Mouse (Mus musculus) E14TG2a.4 (cell line): ENCODE measurements at regions not wholly inside any gene's neighbourhood (a gene's known extent, or its start where the extent isn't known, plus 50 kb on each side); places are given as distances from the start of the nearest gene placed in this dataset.

Experiments
- CTCF ChIP-seq: conservative IDR thresholded peaks from 2 replicates; pipeline ENCODE4 v1.5.1; 2014; ENCODE audit warnings: low read length
- NANOG ChIP-seq: IDR thresholded peaks from 2 replicates; pipeline ENCODE4 v1.6.1; 2014; ENCODE audit warnings: borderline replicate concordance, low read length, mixed read lengths
- POU5F1 ChIP-seq: IDR thresholded peaks from 2 replicates; pipeline ENCODE4 v1.6.1; 2014; ENCODE audit warnings: low read length, borderline replicate concordance

DNA sequence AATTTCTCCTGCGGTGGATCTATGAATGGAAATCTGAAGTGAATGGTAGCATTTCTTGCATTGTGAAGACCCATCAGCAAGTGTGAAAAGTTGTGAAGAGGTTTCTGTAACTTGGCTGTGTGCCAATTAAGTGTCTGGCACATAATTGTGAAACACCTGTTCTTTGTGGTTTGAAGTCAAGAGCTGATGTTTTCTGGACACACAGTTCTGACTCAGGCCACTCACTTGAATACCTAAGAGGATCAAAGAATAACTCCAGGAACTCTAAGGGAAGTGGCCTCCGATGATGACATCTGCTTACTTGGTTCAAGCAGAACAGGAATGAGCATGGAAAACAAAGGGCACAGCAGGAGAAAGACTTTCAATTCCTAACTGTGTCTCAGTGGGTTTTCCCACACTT, 534.2 kb downstream of the 1810013L24Rik start:
- no peak for TF ChIP-seq POU5F1
- no peak for TF ChIP-seq CTCF
- TF ChIP-seq NANOG = no peak
